Mouse (Mus musculus): ENCODE results near the gene Hoxc12.

DNA sequence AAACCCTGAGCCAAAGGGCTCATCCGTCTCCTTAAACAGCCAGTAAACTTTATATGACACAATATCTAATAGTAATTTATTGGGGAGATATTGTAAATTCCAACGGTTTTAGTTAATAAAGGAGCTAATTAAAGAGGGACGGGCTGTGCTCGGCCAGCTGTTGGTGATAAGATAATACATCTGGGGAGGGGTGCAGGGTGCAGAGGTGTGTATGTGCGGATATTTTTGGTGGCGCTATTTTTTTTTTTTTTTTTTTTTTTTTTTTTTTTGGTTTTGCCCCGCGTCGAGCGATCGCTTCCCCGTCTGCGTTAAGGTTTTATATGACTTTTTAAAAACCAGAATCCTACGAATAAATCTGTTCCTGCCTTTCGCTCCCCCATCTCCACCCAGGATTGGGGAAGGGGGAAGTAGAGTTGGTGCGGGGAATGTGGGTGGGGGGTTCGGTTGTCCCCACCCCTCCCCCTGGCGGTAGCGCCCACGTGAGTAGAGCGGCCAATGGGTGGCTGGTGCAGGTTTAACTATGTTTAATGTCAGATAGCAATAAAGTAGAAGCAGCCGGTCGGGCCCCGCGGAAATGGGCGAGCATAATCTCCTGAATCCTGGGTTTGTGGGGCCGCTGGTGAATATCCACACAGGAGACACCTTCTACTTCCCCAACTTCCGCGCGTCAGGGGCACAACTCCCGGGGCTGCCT, at the start of gene Hoxc12:
- TF ChIP-seq GATA1 (IDR thresholded peaks at IDR 0.05; ENCODE audit: low read length) = no peak
- no peak for TF ChIP-seq TAL1 (IDR thresholded peaks at IDR 0.05; ENCODE audit: low read length)

Data from erythroblast, embryonic 14.5 days (primary cell).